Mouse (Mus musculus): ENCODE measurements around the gene Rai14.

- TF ChIP-seq EP300 (IDR thresholded peaks at IDR 0.05; ENCODE audit: low read depth) (no peak), CTCF (IDR thresholded peaks at IDR 0.05; ENCODE audit: low read depth) (no peak)
Observed at GRCm38 (mm10) chr15:10525896-10526295, 188.5 kb downstream of the Rai14 start.
